Mouse (Mus musculus) gastrocnemius, postnatal 4 days (tissue): ENCODE results near the gene Cc2d2b. TPM values are rescaled to one million over a fixed set of nuclear protein-coding genes. Genes with fewer than 3 reads are reported as not detected.

Experiments
- DNase-seq, 2 experiments: peaks; one replicate each; pipeline ENCODE4 v3.0.0; 2021 to 2022; ENCODE audit warnings: low spot score in 2 of 2, mixed read lengths in 2 of 2
- total RNA-seq, 2 experiments: library from RNA; stranded (reverse); gene quantifications; 2 replicates each; pipeline ENCODE4 v1.2.3; 2021

Gene Cc2d2b
- total RNA-seq, 2 experiments from 2014 or later, result not detected

GRCm38 (mm10) chr19:40831416-40832201 lies 83.1 kb downstream of the Cc2d2b start:
- DNase-seq, result peak; percentile 23 to 44

GRCm38 (mm10) chr19:40832361-40832760 lies 83.8 kb downstream of the Cc2d2b start:
- DNase-seq, result no peak

GRCm38 (mm10) chr19:40834436-40834835 lies 85.9 kb downstream of the Cc2d2b start:
- DNase-seq, result no peak

- no peak for DNase-seq
Measured at GRCm38 (mm10) chr19:40838205-40838604, 89.7 kb downstream of the Cc2d2b start.

GRCm38 (mm10) chr19:40840303-40840702 lies 91.8 kb downstream of the Cc2d2b start:
- no peak for DNase-seq

- no peak for DNase-seq
Measured at GRCm38 (mm10) chr19:40841083-40841482, 92.5 kb downstream of the Cc2d2b start.

GRCm38 (mm10) chr19:40841593-40841992 lies 93.0 kb downstream of the Cc2d2b start:
- no peak for DNase-seq

- DNase-seq, result no peak
Measured at GRCm38 (mm10) chr19:40844731-40845130, 96.2 kb downstream of the Cc2d2b start.

GRCm38 (mm10) chr19:40849391-40849790 lies 100.8 kb downstream of the Cc2d2b start:
- no peak for DNase-seq

GRCm38 (mm10) chr19:40859555-40859954 lies 111.0 kb downstream of the Cc2d2b start:
- no peak for DNase-seq

GRCm38 (mm10) chr19:40868284-40868683 lies 119.7 kb downstream of the Cc2d2b start:
- no peak for DNase-seq

GRCm38 (mm10) chr19:40869425-40870105 lies 121.0 kb downstream of the Cc2d2b start:
- no peak for DNase-seq

- DNase-seq, result peak; percentile 80 to 91
Measured at GRCm38 (mm10) chr19:40872955-40873665, 124.6 kb downstream of the Cc2d2b start.

Other genes with a start within 250 kb of the Cc2d2b start
- gene Sorbs1, start 235.0 kb upstream of the Cc2d2b start, total RNA-seq, result 100 to 1,000 TPM; 114 to 144 TPM
- 10 to 100 TPM; 29.3 to 30.2 TPM for gene Aldh18a1, start 160.3 kb upstream of the Cc2d2b start, total RNA-seq
- gene Tctn3, start 136.5 kb upstream of the Cc2d2b start, total RNA-seq, result 1 to 10 TPM; 5.5 to 7.6 TPM
- 10 to 100 TPM; 29.3 to 31.0 TPM for gene Entpd1, start 136.4 kb upstream of the Cc2d2b start, total RNA-seq
- 1 to 10 TPM; 5.7 to 6.5 TPM for gene Ccnj, start 82.5 kb downstream of the Cc2d2b start, total RNA-seq
- gene Zfp518a, start 146.0 kb downstream of the Cc2d2b start, total RNA-seq, result 10 to 100 TPM in 1 of 2 experiments, 1 to 10 TPM in 1; 9.3 to 10.1 TPM
- under 1 TPM; 0.78 to 0.93 TPM for gene Blnk, start 245.8 kb downstream of the Cc2d2b start, total RNA-seq